Mouse (Mus musculus) c-Kit-positive CD71-negative TER-119-negative erythroid progenitor cells, embryonic 14.5 days (primary cell): ENCODE data around the gene Spo11.

Experiments used
- DNase-seq: peaks from one replicate; pipeline ENCODE4 v3.0.0-alpha.2; 2013; ENCODE audit warnings: low read depth

Gene Spo11

DNA sequence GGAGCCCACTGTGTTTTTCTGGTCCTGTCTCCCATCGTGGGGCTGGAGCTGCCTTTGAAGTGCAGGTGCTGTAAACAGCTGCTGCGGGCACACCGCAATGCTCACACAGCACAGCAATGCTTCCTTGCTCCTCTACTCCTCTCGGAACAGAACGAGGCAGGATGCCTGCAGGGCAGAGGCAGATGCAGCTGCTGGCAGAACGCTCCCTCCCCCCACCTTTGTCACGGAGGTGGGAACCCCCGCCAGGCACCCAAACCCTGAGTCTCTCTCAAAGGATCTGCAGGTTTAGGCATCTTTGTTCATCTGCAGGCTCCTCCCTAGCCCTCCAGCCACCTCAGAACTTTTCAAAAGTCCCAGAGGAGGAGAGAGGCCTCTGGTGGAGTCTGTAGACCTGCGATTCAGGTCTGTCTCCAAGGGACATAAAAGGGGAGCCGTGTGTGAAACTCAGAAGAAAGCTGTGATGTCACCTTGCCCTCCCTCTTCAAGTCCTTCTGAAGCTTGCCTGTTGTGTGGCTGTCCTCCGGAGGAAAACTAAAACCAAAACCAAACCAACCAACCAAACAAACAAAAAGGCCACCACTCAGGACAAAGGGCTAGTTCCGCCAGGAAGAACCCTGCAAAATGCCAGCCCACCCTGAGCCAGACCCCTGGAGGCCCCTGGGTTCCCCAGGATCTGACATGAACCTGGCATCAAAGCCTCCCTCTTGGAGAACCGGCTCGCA, at the start of gene Spo11:
TSS of gene Spo11 (plus strand) at position 292 of the 722 bp plus-strand sequence.
- no peak for DNase-seq

DNA sequence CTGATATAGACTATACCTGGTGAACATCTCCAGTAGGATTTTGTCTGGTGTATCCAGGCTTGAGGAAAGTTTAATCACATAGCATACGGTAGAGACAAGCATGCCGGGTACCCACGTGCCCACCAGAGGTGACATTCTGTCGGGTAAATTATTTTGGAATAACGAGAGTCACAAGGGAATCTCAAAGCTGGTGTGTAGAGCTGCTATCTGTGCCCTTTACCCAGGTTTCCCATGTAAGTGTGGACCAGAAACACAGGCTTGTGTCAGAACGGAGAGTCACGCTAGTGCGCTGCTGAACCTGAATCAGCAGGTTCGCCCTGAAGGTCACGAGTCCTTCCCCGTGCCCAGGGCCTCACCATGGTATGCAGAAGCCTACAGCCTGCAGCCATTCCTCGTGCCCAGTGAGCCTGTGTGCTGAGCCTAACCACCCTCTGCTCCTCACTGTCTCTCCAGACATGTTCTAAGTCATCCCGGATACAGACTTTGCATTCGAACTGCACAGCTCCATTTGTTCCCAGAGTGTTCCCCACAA, 47.5 kb upstream of the Spo11 start:
- DNase-seq: no peak

DNA sequence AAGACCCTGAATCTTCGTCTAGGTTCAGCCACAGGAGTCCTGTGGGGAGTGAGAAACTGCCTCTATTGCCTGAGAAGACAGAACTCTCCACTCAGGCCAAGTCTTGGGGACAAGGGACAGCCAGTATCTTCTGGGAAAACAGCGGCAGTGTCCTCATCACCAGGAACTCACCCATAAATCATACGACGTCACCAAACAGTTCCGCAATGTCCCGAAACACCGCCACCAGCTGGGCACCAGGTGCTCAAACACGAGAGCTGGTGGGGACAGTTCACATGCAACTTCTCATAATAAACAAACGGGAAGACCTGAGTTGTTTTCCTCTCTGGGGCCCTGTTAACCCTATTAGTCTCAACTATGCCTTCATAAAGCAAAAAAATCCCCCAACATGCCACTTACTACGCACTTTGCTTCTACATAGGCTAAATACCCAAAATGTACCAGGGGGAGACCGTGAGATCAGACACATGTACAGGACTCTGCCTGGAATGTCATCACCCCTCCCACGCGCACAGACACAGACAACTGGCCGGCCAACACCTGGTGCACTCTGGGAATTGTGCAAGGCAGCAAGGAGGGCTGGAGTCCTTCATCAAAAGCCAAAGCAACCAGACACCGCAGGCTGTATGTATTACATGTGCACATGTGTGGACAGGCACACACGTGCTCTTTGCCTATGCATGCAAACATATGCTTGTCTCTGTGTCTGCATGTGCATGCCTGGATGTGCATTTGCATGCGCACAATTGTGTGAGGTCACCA, 46.2 kb upstream of the Spo11 start:
- DNase-seq: no peak

DNA sequence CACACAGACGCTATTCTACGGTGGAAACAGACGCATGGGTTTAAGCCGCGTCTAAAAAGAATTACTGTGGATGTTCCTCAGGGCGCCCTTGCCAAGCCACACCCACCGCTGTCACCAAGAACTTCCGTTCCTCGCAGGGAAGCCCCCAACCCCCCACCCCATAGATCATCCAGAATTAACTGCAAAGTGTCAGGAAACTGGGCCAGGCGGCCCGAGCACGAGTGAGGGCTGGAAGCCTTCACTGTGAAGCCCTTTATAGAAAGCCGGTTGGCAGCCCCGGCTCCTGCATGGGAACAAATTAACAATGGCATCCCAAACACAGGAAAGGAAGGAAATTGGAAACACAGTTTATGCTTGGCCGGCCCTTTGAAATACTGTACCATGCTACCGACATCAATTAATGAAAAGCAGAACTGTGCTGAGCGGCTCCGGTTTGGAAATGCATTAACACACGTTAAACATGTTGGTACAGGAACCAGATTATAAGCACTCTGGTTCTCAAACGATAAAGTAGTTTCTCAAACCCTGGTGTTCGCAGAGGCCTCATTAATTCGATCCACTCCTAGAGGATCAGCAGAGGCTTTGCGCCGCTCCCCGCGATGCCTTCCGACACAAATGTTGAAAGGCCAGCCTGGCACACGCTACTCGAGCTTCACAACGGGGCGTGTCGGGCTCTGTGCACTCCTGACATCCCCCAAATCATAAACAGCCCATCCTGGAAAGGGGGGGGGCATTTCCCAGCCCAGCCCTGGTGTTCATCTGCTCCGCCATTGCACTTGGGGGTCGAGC, 43.7 kb upstream of the Spo11 start:
- DNase-seq: no peak

DNA sequence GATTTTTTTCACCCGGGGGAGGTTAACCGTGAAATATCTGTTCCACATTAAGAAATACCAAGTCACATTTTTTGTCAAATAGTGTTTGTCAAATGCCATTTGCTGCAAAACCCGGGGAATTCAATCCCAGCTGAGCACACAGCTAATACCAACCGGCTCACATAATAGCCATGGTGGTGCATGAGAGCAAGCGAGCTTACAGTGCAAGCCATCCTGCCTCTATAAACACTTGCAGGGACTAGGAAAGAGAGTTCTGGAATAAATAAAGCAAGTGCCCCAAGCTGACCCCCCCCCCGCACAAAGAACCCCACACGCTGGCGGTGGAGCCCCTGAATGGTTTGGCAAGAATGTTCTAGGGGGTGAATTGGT, 43.1 kb upstream of the Spo11 start:
- DNase-seq: no peak

DNA sequence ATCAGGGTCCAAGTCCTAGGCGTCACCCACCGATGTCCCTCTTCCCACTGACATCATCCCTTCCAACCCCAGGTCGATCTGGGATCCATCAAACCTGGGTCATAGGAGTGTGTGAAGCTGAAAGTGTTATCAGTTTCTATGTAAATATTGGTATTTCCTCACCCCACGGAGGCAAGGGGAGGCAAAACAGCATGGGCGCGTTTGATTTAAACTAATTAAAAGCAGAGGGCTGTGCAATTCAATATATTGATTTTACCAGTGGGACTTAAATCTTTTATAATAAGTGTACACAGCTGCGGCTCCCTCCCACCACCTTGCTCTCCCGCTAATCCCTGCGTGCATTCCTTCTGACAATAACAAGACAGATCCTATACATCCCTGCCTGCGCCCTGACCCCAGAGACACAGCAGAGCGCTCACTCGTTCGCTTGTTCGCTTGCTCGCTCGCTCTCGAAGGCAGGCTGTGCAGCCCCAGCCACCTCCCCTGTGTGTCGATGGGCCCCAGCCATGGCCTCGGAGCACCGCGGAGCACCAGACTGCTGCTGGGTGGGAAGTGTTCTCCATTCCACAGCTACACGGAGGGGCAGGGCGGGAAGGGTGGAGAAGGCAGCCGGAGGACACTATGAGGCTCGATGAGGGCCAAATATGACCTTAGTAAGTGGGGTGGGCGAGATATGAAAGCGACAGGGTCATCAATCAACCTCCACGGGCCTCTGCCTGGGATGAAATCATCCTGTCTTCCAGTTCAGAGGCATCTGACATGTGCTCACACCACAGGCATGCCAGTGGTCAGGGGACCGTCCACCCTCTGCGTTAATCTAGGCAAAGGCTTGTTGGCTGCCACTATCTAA, 42.4 kb upstream of the Spo11 start:
- no peak for DNase-seq

DNA sequence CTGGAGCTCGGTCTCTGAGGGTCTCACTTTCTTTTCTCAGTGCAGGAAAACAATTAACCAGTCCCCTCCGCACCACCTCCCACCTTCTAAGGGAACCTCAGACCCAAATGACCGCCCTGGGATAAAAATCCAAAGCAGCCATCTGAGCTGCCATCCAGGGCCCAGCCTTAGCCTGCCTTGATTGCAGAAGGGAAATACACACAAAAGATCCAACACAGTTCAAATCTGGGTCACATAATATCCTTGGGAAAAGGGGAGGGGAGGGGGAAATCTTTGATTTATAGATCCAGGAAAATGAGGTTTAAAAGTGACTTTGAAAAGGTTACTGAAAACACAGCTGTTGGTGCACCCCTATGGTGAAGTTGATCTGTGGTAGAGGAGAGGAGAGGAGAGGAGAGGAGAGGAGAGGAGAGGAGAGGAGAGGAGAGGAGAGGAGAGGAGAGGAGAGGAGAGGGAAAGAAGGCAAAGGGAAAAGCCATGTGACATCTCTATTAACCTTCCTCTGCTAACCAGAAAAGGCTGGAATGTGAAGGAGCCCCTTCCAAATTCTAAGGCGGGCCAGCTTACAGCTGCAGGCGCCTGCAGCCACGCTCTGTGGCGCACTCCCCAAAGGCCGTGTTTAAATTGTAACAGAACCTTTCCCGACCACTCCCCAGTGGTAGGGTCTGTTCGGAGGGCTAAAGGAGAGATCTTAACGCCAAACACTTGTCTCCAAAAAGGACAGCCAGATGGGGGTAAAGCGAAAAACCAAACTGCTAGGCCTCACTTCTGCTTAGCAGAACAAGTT, 41.5 kb upstream of the Spo11 start:
- no peak for DNase-seq

DNA sequence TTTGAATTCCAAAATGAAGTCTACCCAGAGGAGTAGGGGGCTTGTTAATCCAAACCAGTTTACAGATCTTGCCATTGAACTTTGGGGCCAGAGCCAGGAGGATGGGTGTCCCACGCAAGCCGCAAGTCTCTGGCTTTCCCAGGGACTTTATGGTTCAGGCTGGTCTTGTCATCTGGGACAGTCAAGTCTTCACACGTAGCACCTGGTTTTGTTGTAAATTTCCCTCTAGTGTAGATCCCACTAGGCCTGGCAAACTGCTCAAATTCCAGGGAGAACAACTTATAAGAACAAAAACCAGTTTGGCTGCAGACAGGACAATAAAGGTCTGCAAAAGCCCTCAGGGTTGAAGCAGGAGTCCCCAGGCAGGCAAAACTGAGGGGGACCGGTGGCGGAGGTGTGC, 40.7 kb upstream of the Spo11 start:
- DNase-seq: no peak

DNA sequence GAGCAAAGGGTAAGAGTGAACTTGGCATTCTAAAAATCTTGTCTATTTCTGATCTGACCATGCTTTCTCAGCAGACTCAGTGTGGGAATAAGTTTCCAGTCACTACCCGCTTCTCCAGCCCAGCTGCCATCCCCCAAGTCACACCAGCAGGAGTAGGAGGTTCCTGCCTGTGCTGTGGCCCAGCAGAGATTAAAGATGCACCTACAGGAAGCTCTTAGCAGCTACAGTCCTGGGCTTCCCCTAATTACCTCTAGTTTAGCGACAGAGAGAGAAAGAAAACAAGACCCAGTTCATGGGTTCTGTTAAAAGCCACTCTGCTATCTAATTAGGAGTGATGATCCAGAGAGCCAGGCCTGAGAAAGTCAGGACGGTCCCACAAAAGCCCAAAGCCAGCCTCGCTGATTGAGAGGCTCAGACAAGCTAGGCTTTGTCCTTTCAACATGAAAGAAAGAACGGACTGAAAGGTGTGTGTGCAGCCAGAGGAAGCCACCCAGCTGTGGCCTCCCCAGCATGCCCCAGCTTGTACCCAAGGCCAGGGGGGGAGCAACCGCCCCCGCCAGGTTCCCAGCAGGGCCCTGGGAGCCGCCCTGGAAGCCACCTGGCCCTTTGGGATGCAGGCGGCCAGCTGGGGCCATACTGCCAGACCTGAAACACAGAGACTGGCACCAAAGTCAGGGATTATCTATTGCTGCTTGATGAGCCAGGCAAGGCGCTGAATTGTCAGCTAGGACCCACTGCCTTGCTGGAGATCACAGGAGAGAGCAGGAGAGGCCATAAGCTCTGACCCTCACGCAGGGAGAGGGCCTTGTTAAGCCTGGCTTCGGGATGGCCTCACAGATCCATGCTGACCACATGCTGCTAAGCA, 39.9 kb upstream of the Spo11 start:
- DNase-seq: no peak

DNA sequence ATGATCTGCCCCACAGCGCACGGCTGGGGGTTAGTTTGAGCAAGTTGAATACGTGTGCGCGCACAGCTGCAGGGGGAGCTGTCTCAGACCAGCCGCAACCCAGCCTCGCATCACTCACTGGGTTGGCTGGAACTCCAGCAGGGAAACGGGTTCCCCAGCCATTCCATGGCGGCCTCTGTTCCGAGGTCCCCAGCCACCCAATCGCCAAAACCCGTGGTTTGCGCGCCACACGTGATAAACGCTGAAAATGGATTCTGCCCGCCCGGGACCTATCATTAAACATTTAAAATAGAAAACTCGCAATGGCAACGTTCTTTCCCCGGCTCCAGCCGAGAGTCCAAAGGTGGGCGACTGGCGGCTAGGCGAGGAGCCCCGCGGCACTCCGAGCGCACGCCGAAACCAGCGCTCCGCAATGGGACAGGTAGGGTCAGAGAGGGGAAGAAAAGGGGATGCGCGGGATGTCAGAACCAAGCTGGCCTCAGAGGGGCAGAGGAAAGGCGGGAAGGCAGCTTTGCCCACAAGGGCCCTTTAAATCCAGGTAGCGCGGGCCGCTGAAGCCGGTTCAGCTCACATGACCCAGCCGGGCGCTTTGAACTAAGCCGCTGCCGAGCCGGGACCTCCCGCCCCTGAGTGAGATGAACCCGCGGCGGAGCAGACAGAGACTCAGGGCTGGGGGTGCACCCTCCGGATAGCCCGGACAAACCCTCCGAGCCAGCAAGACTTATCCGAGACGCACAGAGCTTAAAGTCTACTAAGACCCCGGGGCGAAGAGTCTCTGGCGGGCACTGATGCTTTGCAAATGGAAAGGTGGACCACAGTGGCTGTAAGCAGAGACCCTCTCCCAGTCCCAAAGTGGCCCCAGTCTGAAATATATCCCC, 38.5 kb upstream of the Spo11 start:
- no peak for DNase-seq

DNA sequence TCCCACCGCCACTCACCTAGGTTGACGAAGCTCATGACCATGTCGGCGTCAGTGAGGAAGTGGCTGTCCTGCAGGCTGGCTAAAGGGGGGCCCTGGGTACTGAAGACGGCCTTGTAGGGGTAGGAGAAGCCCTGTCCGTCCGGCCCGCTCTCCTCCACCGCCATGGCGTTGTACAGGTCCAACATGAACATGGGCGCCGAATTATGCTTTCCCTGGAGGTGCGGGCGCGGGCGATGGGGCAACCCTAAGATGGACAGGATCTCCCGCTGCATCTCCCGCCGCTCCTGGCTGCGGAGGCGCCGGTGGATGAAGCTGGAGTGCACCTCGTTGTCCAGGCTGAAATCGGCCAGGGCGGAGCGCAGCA, 37.9 kb upstream of the Spo11 start:
- no peak for DNase-seq

DNA sequence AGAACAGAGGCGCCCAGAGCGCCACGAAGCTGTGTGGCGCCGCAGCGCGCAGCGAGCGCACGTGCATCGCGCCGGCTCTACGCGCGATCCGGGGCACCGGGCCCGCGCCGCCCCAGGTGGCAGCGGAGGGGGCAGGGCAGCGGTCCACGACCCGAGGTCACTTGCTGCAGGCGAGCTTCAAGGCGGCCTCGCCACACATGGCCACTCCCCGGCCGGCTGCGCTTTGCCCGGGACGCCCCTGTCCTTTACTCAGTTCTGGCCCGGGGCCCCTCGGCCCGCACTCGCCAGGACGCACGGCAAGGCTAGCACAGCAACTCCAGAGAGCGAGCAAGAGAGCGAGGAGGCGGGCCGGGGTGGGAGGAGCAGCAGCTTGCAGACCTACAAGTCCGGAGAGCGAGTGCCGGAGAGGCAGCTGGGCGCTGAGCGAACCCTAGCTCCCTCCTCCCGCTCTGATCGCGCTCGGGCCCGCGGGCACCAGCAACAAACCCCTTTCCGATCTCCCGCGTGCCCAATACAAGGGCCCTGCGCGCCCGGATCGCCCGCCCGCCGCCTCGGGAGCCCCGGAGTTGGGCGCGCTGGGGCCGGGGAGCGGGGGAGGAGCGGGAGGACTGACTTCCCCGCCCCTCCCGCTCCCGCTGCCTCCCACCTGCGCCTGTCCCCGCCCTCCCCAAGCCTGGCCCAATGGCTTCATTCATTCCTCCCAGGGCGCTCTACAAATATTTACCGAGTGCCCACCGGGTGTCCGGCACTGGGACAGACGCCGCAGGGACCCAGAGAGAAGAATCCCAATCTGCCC, 37.3 kb upstream of the Spo11 start, which contains the start of gene Bmp7:
TSS of gene Bmp7 (minus strand) at position 319 of the 796 bp plus-strand sequence.
- no peak for DNase-seq

DNA sequence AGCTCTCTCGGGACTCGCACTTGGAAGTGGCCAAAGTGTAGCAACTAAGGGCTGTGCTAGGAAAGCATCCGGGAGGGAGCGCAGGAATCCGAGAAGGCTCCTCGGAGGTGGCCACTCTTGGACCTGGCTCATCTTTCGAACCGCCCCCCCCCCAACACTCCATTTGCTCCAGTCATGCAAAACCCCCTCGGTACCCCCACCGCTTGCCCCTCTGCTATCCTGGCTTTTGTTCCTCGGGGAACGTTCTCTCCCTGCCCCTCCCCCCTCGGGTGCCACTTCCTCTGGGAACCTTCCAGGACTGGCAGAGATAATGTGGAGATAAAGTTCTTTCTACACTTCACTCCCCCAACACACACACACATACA, 36.7 kb upstream of the Spo11 start:
- no peak for DNase-seq

DNA sequence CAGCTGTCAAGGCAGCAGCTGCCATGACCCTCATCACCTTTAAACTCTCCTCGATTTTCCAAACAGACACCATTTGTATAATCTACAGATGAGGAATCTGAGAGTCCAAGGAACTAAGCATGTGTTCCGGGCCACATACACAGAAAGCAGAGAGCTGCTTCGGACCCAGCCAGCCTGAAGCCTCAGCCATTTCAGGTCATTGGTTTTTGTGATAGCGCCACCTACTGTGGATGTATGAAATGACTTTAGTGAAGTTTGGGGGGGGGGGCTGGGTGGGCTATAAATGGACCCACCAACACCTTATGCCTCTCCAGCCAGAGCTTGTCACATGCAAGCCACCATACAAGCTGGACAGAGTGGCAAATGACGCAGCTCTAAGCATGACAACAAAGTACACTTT, 28.4 kb upstream of the Spo11 start:
- no peak for DNase-seq

DNA sequence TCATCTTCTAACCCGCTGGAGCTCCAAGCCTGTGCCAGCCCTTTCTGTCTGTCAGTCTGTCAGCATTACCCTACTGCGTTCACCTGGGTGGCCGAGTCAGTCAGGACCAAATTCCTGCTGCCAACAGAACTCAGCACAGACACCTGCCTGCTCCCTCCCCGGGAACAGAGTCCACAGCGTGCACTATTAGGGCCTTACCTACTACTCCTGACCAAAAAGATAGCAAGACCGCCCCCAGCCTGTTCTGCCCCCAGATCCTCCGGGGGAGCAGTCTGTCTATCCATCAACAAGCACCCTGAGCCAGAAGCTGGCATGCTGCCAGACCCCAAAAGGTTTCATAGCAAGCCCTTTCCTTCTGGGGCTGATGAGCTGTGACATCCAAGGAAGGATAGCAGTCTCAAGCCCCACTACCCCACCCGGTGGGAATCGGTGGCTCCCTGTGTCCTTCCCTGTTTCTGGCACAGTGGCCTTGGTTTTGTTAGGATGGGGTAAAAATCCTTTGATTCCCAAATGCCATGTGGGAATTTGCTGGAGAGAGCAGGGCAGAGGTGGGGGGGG, 27.3 kb upstream of the Spo11 start:
- no peak for DNase-seq

DNA sequence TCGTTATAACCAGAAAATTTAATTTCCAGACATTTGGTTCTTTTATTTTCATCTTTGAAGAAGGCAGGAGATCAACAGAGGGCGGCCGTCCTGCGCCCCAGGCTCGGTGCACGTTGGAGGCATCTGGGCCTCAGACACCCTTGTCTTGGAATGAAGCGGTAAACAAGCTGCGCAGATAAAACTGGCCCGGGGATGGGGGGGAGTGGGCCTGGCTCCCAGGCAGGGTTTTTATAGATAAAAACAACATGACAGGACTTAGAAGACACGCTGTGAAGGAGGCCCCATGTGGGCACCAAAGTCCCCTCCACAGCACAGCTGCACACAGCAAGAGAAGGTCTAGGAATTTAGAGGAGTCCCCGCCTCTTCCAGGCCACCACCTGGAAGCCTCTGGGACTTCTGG, 26.8 kb upstream of the Spo11 start:
- no peak for DNase-seq

DNA sequence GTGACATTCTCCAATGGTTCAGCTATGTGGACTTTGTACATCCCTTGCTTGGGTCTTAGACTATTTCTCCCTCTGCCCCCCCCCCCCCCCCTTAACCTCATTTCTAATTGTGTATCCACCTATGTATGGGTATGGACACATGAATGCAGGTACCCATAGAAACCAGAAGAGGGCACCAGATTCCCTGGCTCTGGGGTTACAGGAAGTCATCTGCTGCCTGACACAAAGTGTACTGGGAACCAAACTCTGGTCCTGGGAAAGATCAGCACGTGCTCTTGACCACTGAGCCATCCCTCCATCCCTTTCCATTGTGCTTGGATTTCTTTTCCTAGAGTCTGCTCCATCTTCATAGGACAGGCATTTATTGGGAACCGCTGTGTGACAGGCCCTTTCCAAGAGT, 25.5 kb upstream of the Spo11 start:
- no peak for DNase-seq

DNA sequence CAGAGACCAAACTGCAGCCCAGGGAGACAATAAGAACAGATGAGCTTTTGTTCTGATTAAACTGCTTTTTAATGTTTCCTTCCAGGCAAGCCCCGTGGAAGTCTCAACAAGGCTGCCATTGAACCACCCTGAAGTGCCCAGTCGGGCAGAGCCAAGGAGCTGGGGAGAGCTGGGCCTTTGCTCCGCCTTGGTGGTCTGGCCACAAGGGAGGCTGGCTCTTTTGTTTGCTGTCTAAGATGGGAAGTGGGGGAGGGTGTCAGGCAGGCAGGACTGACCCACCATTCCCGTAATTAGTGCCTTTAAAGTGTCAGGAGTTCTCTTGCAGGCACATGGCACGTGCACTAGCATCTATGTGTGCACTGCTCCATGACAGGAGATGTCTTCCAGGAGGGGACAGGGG, 18.9 kb upstream of the Spo11 start:
- no peak for DNase-seq
